Mouse (Mus musculus) liver, embryonic 14.5 days (tissue): ENCODE measurements around the gene Pxylp1.

Experiments
- CTCF ChIP-seq: IDR thresholded peaks from 2 replicates; pipeline ENCODE4 v1.5.1; 2016; ENCODE audit warnings: antibody characterized with exemption, low read depth, control low read depth
- EP300 ChIP-seq: IDR thresholded peaks from 2 replicates; pipeline ENCODE4 v1.6.1; 2016; ENCODE audit warnings: antibody characterized with exemption, low read depth

DNA sequence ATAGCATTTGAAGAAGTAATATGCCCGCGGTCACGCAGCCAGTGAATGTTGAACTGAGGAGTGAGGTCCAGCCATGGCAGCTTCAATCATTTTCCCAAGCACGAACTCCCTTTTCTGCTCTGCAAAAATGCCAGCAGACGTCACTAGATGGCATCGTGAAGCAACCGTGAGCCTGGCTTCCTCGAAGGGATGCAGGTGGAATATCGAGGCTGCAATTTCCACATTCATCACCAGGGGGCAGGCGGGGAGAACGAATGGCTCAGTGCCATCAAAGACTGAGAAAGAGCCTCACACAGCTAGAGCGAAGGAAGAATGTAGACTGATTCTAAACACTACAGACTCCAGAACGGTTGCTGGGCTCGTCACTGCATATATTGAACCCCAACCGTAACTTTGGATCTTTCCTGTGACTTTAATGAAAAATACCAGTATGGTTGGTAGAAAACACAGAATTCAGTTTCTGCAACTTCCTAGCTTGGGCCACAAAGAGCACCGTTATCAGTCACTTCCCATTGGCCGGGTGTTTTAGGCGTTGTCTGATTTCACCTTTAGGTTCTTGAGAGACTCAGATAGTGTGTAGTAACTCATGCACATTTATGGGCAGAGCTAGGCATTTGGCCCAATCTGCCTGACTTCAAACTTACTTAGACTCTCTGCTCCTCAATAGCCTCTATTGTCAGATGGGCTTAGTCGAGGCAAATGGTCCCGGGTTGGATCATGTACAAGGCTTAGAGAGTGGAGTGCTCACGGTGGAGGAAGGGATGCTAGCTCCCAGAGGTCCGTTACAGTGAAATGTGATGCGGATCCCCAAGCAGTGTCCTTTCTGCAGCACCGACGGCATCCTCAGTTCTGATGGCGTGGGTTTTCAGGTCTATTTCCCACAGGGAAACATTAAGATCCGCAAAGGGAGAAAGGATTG lies 24.4 kb upstream of the Pxylp1 start:
- TF ChIP-seq CTCF (peak; percentile 93), EP300 (no peak)
